In genomic region chr9:13597736-13598135, GRCm38 (mm10) we compare ENCODE assay signal across 20 mouse cellular contexts.
A peak's percentile ranks its signal among the peaks of the same experiment; 100 is the strongest.
DNase-seq lines count a peak whose midpoint lies in the region; ATAC-seq lines count a peak whose summit lies in the region.
"Had no signal": no experiment of that assay in that cellular context is flagged by ENCODE, and none has a peak within 500 bp of the region (broad histone marks: within the 10 kb centered on the region; RNA-seq: fewer than 3 reads in every experiment).

No protein-coding gene starts in this region.

- H3K4me3 ChIP-seq in neural tube, embryonic 13.5 days, result no peak overlapping the region
- H3K4me3 ChIP-seq: forebrain, embryonic 10.5 days; gastrocnemius, adult 2 months; heart, adult 2 months; heart, embryonic 15.5 days; hindbrain, embryonic 15.5 days; liver, embryonic 12.5 days; midbrain, embryonic 10.5 days had no signal

- H3K27ac ChIP-seq in neural tube, embryonic 13.5 days (replicated peaks), result peak overlapping the region; percentile 30; the same call in 1 of the 2 replicates
- H3K27ac ChIP-seq: forebrain, embryonic 10.5 days; gastrocnemius, adult 2 months; heart, adult 2 months; heart, embryonic 15.5 days; hindbrain, embryonic 15.5 days; liver, embryonic 12.5 days; midbrain, embryonic 10.5 days had no signal

- H3K27me3 ChIP-seq in neural tube, embryonic 13.5 days, result no peaks in the 10 kb centered on the region
- H3K27me3 ChIP-seq: heart, embryonic 15.5 days; hindbrain, embryonic 15.5 days; liver, embryonic 12.5 days had no signal

- no peak overlapping the region for H3K9ac ChIP-seq in neural tube, embryonic 13.5 days
- H3K9ac ChIP-seq: heart, embryonic 15.5 days; hindbrain, embryonic 15.5 days; liver, embryonic 12.5 days; lung, embryonic 14.5 days had no signal

- no peak for DNase-seq in cerebellum, postnatal 4 days (ENCODE audit: low spot score in 2 of 2)
- DNase-seq in neural tube, embryonic 10.5 days (ENCODE audit: extremely low spot score, low spot score), result no peak
- peak; percentile 34 for DNase-seq in fat pad, adult 2 months (ENCODE audit: extremely low read depth, low read depth, low spot score)
- DNase-seq in telencephalon, adult 2 months (ENCODE audit: low read depth, low spot score), result peak; percentile 38
- no peak for DNase-seq in adrenal gland, adult (ENCODE audit: inconsistent age in 2 of 2, low spot score in 1 of 2)
- no peak for DNase-seq in kidney, postnatal 36 days
- DNase-seq: adrenal gland, adult 8-10 months; gastrocnemius, adult 2 months; heart, adult 2 months; kidney, adult 11 months; kidney, postnatal 10 days; lung, embryonic 14.5 days; lung, postnatal 4 days had no signal

- H3K9me3 ChIP-seq in neural tube, embryonic 13.5 days, result no peaks in the 10 kb centered on the region
- H3K9me3 ChIP-seq: forebrain, embryonic 10.5 days; heart, embryonic 15.5 days; hindbrain, embryonic 15.5 days; liver, embryonic 12.5 days; midbrain, embryonic 10.5 days had no signal

- no peaks in the 10 kb centered on the region for H3K36me3 ChIP-seq in neural tube, embryonic 13.5 days
- H3K36me3 ChIP-seq: forebrain, embryonic 10.5 days; heart, embryonic 15.5 days; hindbrain, embryonic 15.5 days; liver, embryonic 12.5 days; midbrain, embryonic 10.5 days had no signal

- H3K4me1 ChIP-seq in neural tube, embryonic 13.5 days (replicated peaks), result peaks cover 32% of the 10 kb centered on the region
- H3K4me1 ChIP-seq: forebrain, embryonic 10.5 days; midbrain, embryonic 10.5 days had no signal

- WGBS in neural tube, embryonic 13.5 days, result 91% methylated on average over 6 of the region's 6 CpGs

- no peak overlapping the region for H3K4me2 ChIP-seq in neural tube, embryonic 13.5 days
- H3K4me2 ChIP-seq: heart, embryonic 15.5 days; hindbrain, embryonic 15.5 days; liver, embryonic 12.5 days; lung, embryonic 14.5 days had no signal

- peak; percentile 93 for ATAC-seq in cerebellum, adult (ENCODE audit: insufficient number of reproducible peaks, low FRiP score, low TSS enrichment)
- no peak for ATAC-seq in neural tube, embryonic 13.5 days (ENCODE audit: low read depth)
- ATAC-seq: liver, embryonic 12.5 days had no signal

Comparison
In these comparisons a context has a peak if more than half of its experiments do, and no peak if none do; other contexts are left out.
1. DNase-seq: peak in fat pad, adult 2 months (single experiment) and telencephalon, adult 2 months (single experiment); none in cerebellum, postnatal 4 days (0 of 2), neural tube, embryonic 10.5 days (single experiment), adrenal gland, adult (0 of 2) and kidney, postnatal 36 days (0 of 2).